Comparison of ENCODE assay signal across 21 mouse cellular contexts in the genomic region with DNA sequence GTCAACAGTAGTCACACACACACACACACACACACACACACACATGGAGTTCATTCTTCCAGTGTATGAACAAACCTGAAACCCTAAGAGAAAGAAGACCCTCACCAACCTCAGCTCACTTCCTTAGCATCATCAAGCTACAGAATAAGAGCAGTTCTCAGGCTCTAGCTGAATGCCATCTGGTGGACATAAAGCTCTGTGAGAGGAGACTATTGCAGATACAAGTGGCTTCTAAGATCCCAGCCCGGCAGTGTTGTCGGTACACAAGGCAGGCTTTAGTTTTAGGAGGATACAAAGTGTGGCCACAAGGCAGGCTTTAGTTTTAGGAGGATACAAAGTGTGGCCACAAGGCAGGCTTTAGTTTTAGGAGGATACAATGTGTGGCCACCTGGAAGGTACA.
DNase-seq lines count a peak whose midpoint lies in the region; ATAC-seq and TF ChIP-seq lines count a peak whose summit lies in the region.
"Had no signal": no experiment of that assay in that cellular context is flagged by ENCODE, and none has a peak within 500 bp of the region (broad histone marks: within the 10 kb centered on the region; RNA-seq: fewer than 3 reads in every experiment).

No protein-coding gene starts in this region.

- no peak overlapping the region for H3K9ac ChIP-seq in heart, postnatal 0 days (replicated peaks; ENCODE audit: low read depth, low read length)
- H3K9ac ChIP-seq: midbrain, embryonic 12.5 days; neural tube, embryonic 13.5 days had no signal

- H3K9me3 ChIP-seq in heart, postnatal 0 days (replicated peaks; ENCODE audit: control insufficient read depth, low read length) = no peaks in the 10 kb centered on the region
- H3K9me3 ChIP-seq: forebrain, embryonic 10.5 days; hindbrain, embryonic 10.5 days; midbrain, embryonic 12.5 days; neural tube, embryonic 13.5 days had no signal

- H3K4me1 ChIP-seq in heart, postnatal 0 days (ENCODE audit: control insufficient read depth, insufficient read depth) = peaks cover 11% of the 10 kb centered on the region
- H3K4me1 ChIP-seq: hindbrain, embryonic 10.5 days; midbrain, embryonic 12.5 days; neural tube, embryonic 13.5 days had no signal

- WGBS in heart, postnatal 0 days = 65% methylated on average over 2 of the region's 2 CpGs

- H3K27ac ChIP-seq in heart, postnatal 0 days (ENCODE audit: low read depth) = no peak overlapping the region
- no peak overlapping the region for H3K27ac ChIP-seq in left cerebral cortex, adult 2 months
- H3K27ac ChIP-seq: forebrain, embryonic 10.5 days; hindbrain, embryonic 10.5 days; midbrain, embryonic 12.5 days; neural tube, embryonic 13.5 days had no signal

- peak; percentile 14; the same call in 1 of the 2 replicates for TF ChIP-seq CTCF in heart, postnatal 0 days (IDR thresholded peaks at IDR 0.05; ENCODE audit: low read depth)
- peak; percentile 33; the same call in 1 of the 2 replicates for TF ChIP-seq CTCF in left cerebral cortex, adult 2 months (IDR thresholded peaks at IDR 0.05)

- DNase-seq in cerebellum, postnatal 10 days = peak; percentile 48 to 59
- DNase-seq in cerebellum, adult 11-12 months = no peak
- DNase-seq in heart, postnatal 0 days (ENCODE audit: low spot score) = no peak
- no peak for DNase-seq in heart, adult 11 months
- no peak for DNase-seq in left cerebral cortex, adult 2 months (ENCODE audit: extremely low spot score in 1 of 2, low spot score in 2 of 2)
- DNase-seq in left cerebral cortex, postnatal 10 days (ENCODE audit: extremely low spot score in 1 of 2, low spot score in 2 of 2) = no peak
- DNase-seq in testis, postnatal 14 days (ENCODE audit: low spot score) = peak; percentile 19
- no peak for DNase-seq in testis, postnatal 10 days (ENCODE audit: low spot score)
- DNase-seq: adrenal gland, postnatal 36 days; cerebellum, adult 18-20 months; heart, postnatal 10 days; kidney, adult 8-10 months; kidney, postnatal 25 days; layer of hippocampus, adult 9-11 months; lung, postnatal 10 days; thymus, postnatal 25 days had no signal

- H3K4me2 ChIP-seq in heart, postnatal 0 days (ENCODE audit: low read depth, low read length) = no peak overlapping the region
- H3K4me2 ChIP-seq: heart, embryonic 11.5 days; midbrain, embryonic 12.5 days; neural tube, embryonic 13.5 days had no signal

- no peak for TF ChIP-seq EP300 in heart, postnatal 0 days (IDR thresholded peaks at IDR 0.05; ENCODE audit: low read depth)

- H3K36me3 ChIP-seq in heart, postnatal 0 days (replicated peaks; ENCODE audit: control insufficient read depth, insufficient read depth, low read length) = no peaks in the 10 kb centered on the region
- H3K36me3 ChIP-seq: forebrain, embryonic 10.5 days; hindbrain, embryonic 10.5 days; midbrain, embryonic 12.5 days; neural tube, embryonic 13.5 days had no signal

- intact Hi-C loops in left cerebral cortex, adult 2 months (cut with DNase I) = loop anchor here (2.0 to 10.0 kb wide), 2 partner anchors 95 to 233 kb away; no protein-coding TSS in a partner anchor
- intact Hi-C loops in left cerebral cortex, postnatal 10 days (cut with DNase I) = loop anchor here (10.0 kb wide), 1 partner anchor 127 kb away; the partner anchor contains the start of gene Gphn

- no peaks in the 10 kb centered on the region for H3K27me3 ChIP-seq in heart, postnatal 0 days (ENCODE audit: control insufficient read depth, insufficient read depth, low read length)
- H3K27me3 ChIP-seq: midbrain, embryonic 12.5 days; neural tube, embryonic 13.5 days had no signal

- no peak for ATAC-seq in heart, postnatal 0 days (ENCODE audit: insufficient read depth, low read depth)

- H3K4me3 ChIP-seq in heart, postnatal 0 days (ENCODE audit: low read depth, low read length) = no peak overlapping the region
- no peak overlapping the region for H3K4me3 ChIP-seq in left cerebral cortex, adult 2 months
- H3K4me3 ChIP-seq: forebrain, embryonic 10.5 days; hindbrain, embryonic 10.5 days; midbrain, embryonic 12.5 days; neural tube, embryonic 13.5 days had no signal

Comparison
In these comparisons a context has a peak if more than half of its experiments do, and no peak if none do; other contexts are left out.
1. DNase-seq: peak in cerebellum, postnatal 10 days (2 of 2) and testis, postnatal 14 days (single experiment); none in cerebellum, adult 11-12 months (single experiment), heart, postnatal 0 days (single experiment), heart, adult 11 months (single experiment), left cerebral cortex, adult 2 months (0 of 2), left cerebral cortex, postnatal 10 days (0 of 2) and testis, postnatal 10 days (single experiment).